Mouse (Mus musculus): ENCODE results near the gene Cd47. TPM values are rescaled to one million over a fixed set of nuclear protein-coding genes. Genes with fewer than 3 reads are reported as not detected.

Cd47 gene
- polyA plus RNA-seq, 1 experiment from 2014 or later = 407 TPM

- DNase-seq (ENCODE audit: low spot score) = no peak
These were observed 146.7 kb downstream of the Cd47 start for GRCm38 (mm10) chr16:49947049-49947448.

- DNase-seq (ENCODE audit: low spot score) = no peak
These were observed 147.3 kb downstream of the Cd47 start for GRCm38 (mm10) chr16:49947610-49948009.

- DNase-seq (ENCODE audit: low spot score) = no peak
These were observed 148.0 kb downstream of the Cd47 start for GRCm38 (mm10) chr16:49948287-49948686.

GRCm38 (mm10) chr16:49949261-49949660 lies 148.9 kb downstream of the Cd47 start:
- no peak for DNase-seq (ENCODE audit: low spot score)

- DNase-seq (ENCODE audit: low spot score) = no peak
These were observed 150.0 kb downstream of the Cd47 start for GRCm38 (mm10) chr16:49950340-49950739.

- DNase-seq (ENCODE audit: low spot score) = no peak
These were observed 151.0 kb downstream of the Cd47 start for GRCm38 (mm10) chr16:49951288-49951691.

- DNase-seq (ENCODE audit: low spot score) = no peak
These were observed 151.7 kb downstream of the Cd47 start for GRCm38 (mm10) chr16:49951925-49952523.

GRCm38 (mm10) chr16:49953817-49954216 lies 153.5 kb downstream of the Cd47 start:
- no peak for DNase-seq (ENCODE audit: low spot score)

GRCm38 (mm10) chr16:49954909-49955308 lies 154.6 kb downstream of the Cd47 start:
- no peak for DNase-seq (ENCODE audit: low spot score)

GRCm38 (mm10) chr16:49955325-49955724 lies 155.0 kb downstream of the Cd47 start:
- DNase-seq (ENCODE audit: low spot score) = no peak

- DNase-seq (ENCODE audit: low spot score) = no peak
These were observed 155.6 kb downstream of the Cd47 start for GRCm38 (mm10) chr16:49955952-49956351.

GRCm38 (mm10) chr16:49956531-49957302 lies 156.4 kb downstream of the Cd47 start:
- DNase-seq (ENCODE audit: low spot score) = no peak

- DNase-seq (ENCODE audit: low spot score) = no peak
These were observed 158.6 kb downstream of the Cd47 start for GRCm38 (mm10) chr16:49958900-49959436.

GRCm38 (mm10) chr16:49962305-49962704 lies 162.0 kb downstream of the Cd47 start:
- peak; percentile 9 for DNase-seq (ENCODE audit: low spot score)

GRCm38 (mm10) chr16:49964321-49964986 lies 164.1 kb downstream of the Cd47 start:
- DNase-seq (ENCODE audit: low spot score) = no peak

Other genes with a start within 250 kb of the Cd47 start
- 31.2 and 32.1 TPM in 2 replicates for gene Ift57, start 101.3 kb upstream of the Cd47 start, polyA plus RNA-seq (2015; fragmentation: Nextera tagmentation; extraction: Ambion mirVana)